Mouse (Mus musculus) hindlimb bud, embryonic 11.5 days (tissue): ENCODE data around the gene Tmem178.

Source experiments
- DNase-seq: peaks from one replicate; pipeline ENCODE4 v3.0.0-alpha.2; 2012; ENCODE audit warnings: low read depth, low spot score; ENCODE audit errors: extremely low spot score

Gene Tmem178

GRCm38 (mm10) chr17:81045115-81045514 lies 100.7 kb downstream of the Tmem178 start:
- DNase-seq: no peak

GRCm38 (mm10) chr17:81045525-81046150 lies 101.2 kb downstream of the Tmem178 start:
- DNase-seq: no peak

GRCm38 (mm10) chr17:81047930-81048564 lies 103.6 kb downstream of the Tmem178 start:
- DNase-seq: no peak
